Mouse (Mus musculus) layer of hippocampus, postnatal 14 days (tissue): ENCODE results near the gene Etv1. TPM values are rescaled to one million over a fixed set of nuclear protein-coding genes. Genes with fewer than 3 reads are reported as not detected.

Source experiments
- DNase-seq, 2 experiments: peaks; one replicate each; pipeline ENCODE4 v3.0.0; 2021 to 2022; ENCODE audit warnings: low spot score in 2 of 2, mixed read lengths in 1 of 2
- total RNA-seq, 2 experiments: library from RNA; stranded (reverse); gene quantifications; 2 replicates each; pipeline ENCODE4 v1.2.3; 2021

The Etv1 gene
- total RNA-seq, 2 experiments from 2014 or later: 64.2 to 74.3 TPM

DNA sequence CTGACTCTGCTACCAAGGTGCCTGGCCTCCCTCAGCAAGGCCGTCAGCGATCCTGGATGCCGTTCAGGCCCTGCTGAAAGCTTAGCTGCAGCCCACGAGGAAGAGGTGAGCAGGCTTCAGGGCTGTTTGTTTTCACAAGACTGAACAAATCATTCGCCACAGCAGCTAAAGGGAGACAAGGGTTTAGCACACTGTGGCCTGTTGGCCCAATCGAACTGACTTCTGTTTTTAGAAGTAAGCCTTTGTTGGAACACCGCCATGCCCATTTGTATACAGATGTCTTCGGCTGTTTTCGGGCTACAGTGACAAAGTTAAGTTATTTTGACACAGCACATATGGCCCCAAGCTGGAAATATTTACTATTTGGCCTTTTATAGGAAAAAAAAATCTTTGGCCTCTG is 127.6 kb downstream of the Etv1 start:
- DNase-seq: no peak

DNA sequence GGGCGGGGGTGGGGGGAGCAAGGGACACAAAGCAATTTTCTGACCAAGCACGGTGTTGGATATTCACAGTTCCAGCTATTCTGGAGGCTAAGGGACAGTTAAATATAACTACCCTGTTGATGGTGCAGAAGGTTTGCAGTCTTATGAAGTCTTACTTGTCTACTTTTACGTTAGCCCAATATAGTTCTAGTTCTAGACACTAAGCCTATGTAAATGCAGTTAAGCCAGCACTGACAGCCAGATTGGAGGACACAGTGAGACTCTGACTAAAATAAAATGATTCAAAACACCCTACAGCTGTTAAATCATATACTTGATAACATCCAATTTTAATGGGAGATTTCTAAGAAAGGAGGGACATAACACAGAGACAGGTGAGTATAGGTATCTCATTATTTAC is 129.8 kb downstream of the Etv1 start:
- no peak for DNase-seq
